18 mouse cellular contexts compared by ENCODE assay signal in the genomic region with DNA sequence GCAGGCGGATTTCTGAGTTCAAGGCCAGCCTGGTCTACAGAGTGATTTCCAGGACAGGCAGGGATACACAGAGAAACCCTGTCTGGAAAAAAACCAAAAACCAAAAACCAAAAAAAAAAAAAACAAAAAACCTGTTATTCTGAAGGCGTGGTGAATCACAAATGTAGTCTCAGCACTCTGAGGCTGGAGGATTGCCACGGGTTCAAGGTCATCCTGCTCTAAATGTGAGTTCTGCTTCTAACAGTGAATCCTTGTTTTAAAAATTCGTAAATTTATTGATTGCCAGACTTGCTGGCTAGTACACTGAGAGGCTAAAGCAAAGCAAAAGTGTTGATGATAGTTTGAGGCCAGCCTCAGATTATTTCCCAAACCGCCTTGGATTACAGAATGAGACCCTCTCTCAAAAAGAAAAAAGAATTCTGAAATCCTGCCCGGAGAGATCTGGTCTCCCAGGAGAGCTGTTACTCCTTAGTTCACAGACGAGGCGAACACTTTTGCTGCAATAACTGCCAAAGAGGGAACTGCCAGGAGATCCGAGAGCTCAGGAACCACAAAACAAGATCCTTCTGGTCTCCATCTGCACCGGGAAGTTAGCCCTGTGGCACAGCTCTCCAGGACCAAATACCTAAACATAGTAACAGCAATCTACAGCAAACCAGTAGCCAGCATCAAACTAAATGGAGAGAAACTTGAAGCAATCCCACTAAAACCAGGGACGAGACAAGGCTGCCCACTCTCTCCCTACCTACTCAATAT. TPM values are rescaled to one million over a fixed set of nuclear protein-coding genes. Genes with fewer than 3 reads are reported as not detected.
DNase-seq lines count a peak whose midpoint lies in the region; TF ChIP-seq lines count a peak whose summit lies in the region.
"Had no signal": no experiment of that assay in that cellular context is flagged by ENCODE, and none has a peak within 500 bp of the region (broad histone marks: within the 10 kb centered on the region; RNA-seq: fewer than 3 reads in every experiment).

No protein-coding gene starts in this region.

- intact Hi-C loops in gastrocnemius, adult 2 months (cut with DNase I) = loop anchor here (5.0 to 10.0 kb wide), 3 partner anchors 79 to 151 kb away; no protein-coding TSS in a partner anchor
- intact Hi-C loops in left cerebral cortex, postnatal 25 days (cut with DNase I) = no loop called here

- H3K4me1 ChIP-seq in cortical plate, adult 2 months (ENCODE audit: control insufficient read depth, insufficient read depth, low read length) = no peaks in the 10 kb centered on the region; the same call in 1 of the 2 replicates

- H3K27ac ChIP-seq in gastrocnemius, adult 2 months = peak overlapping the region; percentile 57
- 0 out of 2 replicates have a peak overlapping the region, but pooled peaks have one; percentile 10 for H3K27ac ChIP-seq in cortical plate, adult 2 months (ENCODE audit: insufficient read depth, low read length)
- H3K27ac ChIP-seq: forebrain, embryonic 12.5 days; heart, embryonic 10.5 days; kidney, postnatal 0 days; lung, embryonic 15.5 days; macrophage; midbrain, embryonic 10.5 days had no signal

- DNase-seq in gastrocnemius, adult 2 months = peak; percentile 30
- no peak for DNase-seq in gastrocnemius, postnatal 10 days
- DNase-seq in 3T3-L1 (ENCODE audit: low read depth, low spot score) = peak; percentile 38
- peak; percentile 26 for DNase-seq in adrenal gland, adult 8-10 months
- DNase-seq in left cerebral cortex, postnatal 25 days (ENCODE audit: low spot score in 2 of 2) = no peak
- no peak for DNase-seq in cerebellum, adult 11 months
- DNase-seq: cerebellum, adult 18-20 months; gastrocnemius, postnatal 25 days; kidney, adult 18-20 months; right cerebral cortex, postnatal 14 days; thymus, postnatal 14 days had no signal

- no peak overlapping the region for H3K4me3 ChIP-seq in gastrocnemius, adult 2 months
- H3K4me3 ChIP-seq in cortical plate, adult 2 months (ENCODE audit: insufficient read depth, low read length) = no peak overlapping the region
- H3K4me3 ChIP-seq: forebrain, embryonic 12.5 days; heart, embryonic 10.5 days; lung, embryonic 15.5 days; midbrain, embryonic 10.5 days had no signal

- no peak for TF ChIP-seq CTCF in gastrocnemius, adult 2 months (IDR thresholded peaks at IDR 0.05)
- TF ChIP-seq CTCF in cortical plate, adult 2 months (IDR thresholded peaks at IDR 0.05; ENCODE audit: extremely low read depth, insufficient read depth, low read length) = no peak

- no peak for TF ChIP-seq POLR2A in cortical plate, adult 2 months (IDR thresholded peaks at IDR 0.05; ENCODE audit: extremely low read depth, insufficient read depth, low read length)

RNA-seq across cellular contexts. Expression of a gene that starts 3.4 kb away (rescaled TPM):
- 10 to 100 TPM; 16.6 to 18.9 TPM for total RNA-seq in gastrocnemius, adult 2 months (2021)
- total RNA-seq in gastrocnemius, postnatal 10 days (2021) = 10 to 100 TPM; 23.6 to 32.4 TPM
- 10 to 100 TPM; 40.3 to 86.9 (median 59.4) TPM for total RNA-seq in adrenal gland, adult 8-10 months (2022)
- 178 and 208 TPM in 2 replicates for polyA plus RNA-seq in cortical plate, adult 2 months (2012; rRNA removed)
- total RNA-seq in left cerebral cortex, postnatal 25 days (2021) = 10 to 100 TPM; 76.5 to 79.1 TPM

RNA-seq across cellular contexts. Expression of a gene that starts 27.0 kb away (rescaled TPM):
- total RNA-seq in gastrocnemius, adult 2 months (2021) = 10 to 100 TPM; 14.0 TPM
- total RNA-seq in gastrocnemius, postnatal 10 days (2021) = 10 to 100 TPM; 15.5 to 22.0 TPM
- 10 to 100 TPM; 35.2 to 54.4 (median 42.0) TPM for total RNA-seq in adrenal gland, adult 8-10 months (2022)
- polyA plus RNA-seq in cortical plate, adult 2 months (2012; rRNA removed) = 26.3 and 29.2 TPM in 2 replicates
- 10 to 100 TPM; 46.1 to 50.5 TPM for total RNA-seq in left cerebral cortex, postnatal 25 days (2021)

RNA-seq across cellular contexts. Expression of a gene that starts 27.2 kb away (rescaled TPM):
- total RNA-seq in gastrocnemius, adult 2 months (2021) = 10 to 100 TPM; 15.1 to 19.4 TPM
- total RNA-seq in gastrocnemius, postnatal 10 days (2021) = 10 to 100 TPM; 20.4 to 21.7 TPM
- total RNA-seq in adrenal gland, adult 8-10 months (2022) = 10 to 100 TPM; 38.3 to 58.2 (median 43.5) TPM
- polyA plus RNA-seq in cortical plate, adult 2 months (2012; rRNA removed) = 47.4 and 51.0 TPM in 2 replicates
- 10 to 100 TPM; 61.4 to 62.7 TPM for total RNA-seq in left cerebral cortex, postnatal 25 days (2021)

Comparison
In these comparisons a context has a peak if more than half of its experiments do, and no peak if none do; other contexts are left out.
1. DNase-seq: peak in gastrocnemius, adult 2 months (single experiment), 3T3-L1 (single experiment) and adrenal gland, adult 8-10 months (single experiment); none in gastrocnemius, postnatal 10 days (single experiment), left cerebral cortex, postnatal 25 days (0 of 2) and cerebellum, adult 11 months (single experiment).